Mouse (Mus musculus) limb, embryonic 14.5 days (tissue): ENCODE data around the gene Heyl. TPM values are rescaled to one million over a fixed set of nuclear protein-coding genes. Genes with fewer than 3 reads are reported as not detected.

Experiments
- ATAC-seq: fragments of 200-750 bp; cut with Nextera tagmentation; 2 replicates; pipeline ENCODE4 v1.8.0; 2017; ENCODE audit warnings: low read depth, moderate number of reproducible peaks, moderate TSS enrichment; ENCODE audit not compliant: low FRiP score
- DNase-seq: peaks from one replicate; pipeline ENCODE4 v3.0.0-alpha.2; 2015; ENCODE audit warnings: low spot score
- H3K27ac ChIP-seq: fragments of 300-500 bp; sonication (generic); replicated peaks from 2 replicates; pipeline ENCODE4 v1.5.1; 2014; ENCODE audit warnings: low read depth, mild to moderate bottlenecking, low read length, moderate library complexity, mixed read lengths
- H3K27me3 ChIP-seq: fragments of 300-500 bp; sonication (generic); 2 replicates; pipeline ENCODE4 v1.6.1; 2014; ENCODE audit warnings: low read length, mixed read lengths; ENCODE audit not compliant: control insufficient read depth, insufficient read depth
- H3K36me3 ChIP-seq: fragments of 300-500 bp; sonication (generic); 2 replicates; pipeline ENCODE4 v1.6.1; 2014; ENCODE audit warnings: mild to moderate bottlenecking, low read length, moderate library complexity, mixed read lengths; ENCODE audit not compliant: control insufficient read depth, insufficient read depth
- H3K4me1 ChIP-seq: fragments of 300-500 bp; sonication (generic); 2 replicates; pipeline ENCODE4 v1.6.1; 2014; ENCODE audit warnings: antibody characterized with exemption, low read length, mixed read lengths; ENCODE audit not compliant: control insufficient read depth, insufficient read depth
- H3K4me2 ChIP-seq: fragments of 300-500 bp; sonication (generic); replicated peaks from 2 replicates; pipeline ENCODE4 v1.6.1; 2014; ENCODE audit warnings: low read depth, mild to moderate bottlenecking, low read length, moderate library complexity; ENCODE audit not compliant: severe bottlenecking
- H3K4me3 ChIP-seq: fragments of 300-500 bp; sonication (generic); replicated peaks from 2 replicates; pipeline ENCODE4 v1.5.1; 2014; ENCODE audit warnings: low read length
- H3K9ac ChIP-seq: fragments of 300-500 bp; sonication (generic); 2 replicates; pipeline ENCODE4 v1.6.1; 2014; ENCODE audit warnings: mild to moderate bottlenecking, low read depth, low read length, moderate library complexity; ENCODE audit not compliant: severe bottlenecking
- H3K9me3 ChIP-seq: fragments of 300-500 bp; sonication (generic); 2 replicates; pipeline ENCODE4 v1.6.1; 2016; ENCODE audit warnings: low read length; ENCODE audit not compliant: control insufficient read depth
- POLR2A ChIP-seq: fragments of 200-500 bp; IDR thresholded peaks from 2 replicates; pipeline ENCODE4 v1.8.0; 2012; ENCODE audit warnings: inconsistent platforms, mild to moderate bottlenecking, moderate library complexity, borderline replicate concordance; ENCODE audit not compliant: insufficient read depth, insufficient read length; ENCODE audit errors: extremely low read depth
- WGBS: fragments of 180-500 bp; shearing (Covaris S2); extraction: QIAGEN DNeasy Blood & Tissue Kit; methylation state at CpG from one replicate; pipeline ENCODE4 v1.1.7; 2014; 5-methylcytosine and 5-hydroxymethylcytosine counted together
- polyA plus RNA-seq, 2 experiments: library from polyadenylated mRNA; depleted of rRNA in 1 of 2; stranded (reverse) in 1 of 2; unstranded in 1 of 2; fragments of >200 nt; fragmentation: Nextera tagmentation in 1 of 2; extraction: Ambion mirVana in 1 of 2; gene quantifications; 2 replicates each; pipeline versions ENCODE4 v1.2.1 to v1.2.3; 2012 to 2014

The Heyl gene
- polyA plus RNA-seq, 2 experiments, result 8.9 to 13.2 TPM

DNA sequence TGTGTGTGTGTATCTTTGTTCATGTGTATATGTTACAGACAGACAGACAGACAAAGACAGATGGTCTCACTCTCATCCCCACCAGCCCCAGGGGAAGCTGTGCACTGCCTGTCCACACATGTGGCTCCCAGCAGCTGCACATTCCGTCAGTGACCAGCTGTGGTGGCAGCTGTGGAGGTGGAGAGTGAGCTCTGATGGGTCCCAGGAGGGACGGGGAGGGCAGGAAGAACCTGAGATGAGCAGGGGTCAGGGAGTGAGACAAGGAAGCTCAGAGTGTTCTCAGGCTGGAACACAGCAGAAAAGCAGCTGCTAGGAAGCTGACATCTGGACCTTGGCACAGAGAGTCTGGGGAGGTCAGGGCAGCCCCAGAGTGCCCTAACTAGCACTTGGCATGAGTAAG, 5.1 kb upstream of the Heyl start:
- no peak for TF ChIP-seq POLR2A
- H3K9ac ChIP-seq, result no peak overlapping the region
- H3K4me2 ChIP-seq, result no peak overlapping the region
- 2% methylated on average over 2 of the region's 2 CpGs for WGBS
- no peak overlapping the region for H3K4me3 ChIP-seq
- H3K27ac ChIP-seq, result no peak overlapping the region
- 0 out of 2 replicates have a peak, but pooled peaks cover 10% of the 10 kb centered on the region for H3K27me3 ChIP-seq
- ATAC-seq (peak; percentile 81), DNase-seq (peak; percentile 53)
- H3K9me3 ChIP-seq, result no peaks in the 10 kb centered on the region
- H3K4me1 ChIP-seq, result peaks cover 16% of the 10 kb centered on the region
- H3K36me3 ChIP-seq, result no peaks in the 10 kb centered on the region

DNA sequence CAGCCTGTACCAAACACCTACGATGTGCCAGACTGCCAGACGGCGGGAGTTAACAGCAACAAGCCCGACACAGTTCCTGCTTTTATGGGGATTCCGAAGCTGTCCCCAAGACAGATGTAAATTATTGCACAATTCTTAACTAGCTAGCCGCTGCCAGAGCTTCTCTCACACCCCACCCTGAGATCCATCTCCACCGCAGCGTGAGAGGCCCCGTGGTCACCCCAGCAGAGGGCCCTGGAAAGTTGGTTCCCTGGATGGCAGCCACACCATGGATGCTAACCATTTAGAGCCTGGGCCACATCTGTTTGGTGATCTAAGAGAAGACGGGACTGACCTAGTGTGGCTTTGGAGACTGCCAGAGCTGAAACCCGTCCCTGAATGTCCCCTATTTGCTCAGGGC, 4.2 kb upstream of the Heyl start:
- peaks cover 21% of the 10 kb centered on the region for H3K4me1 ChIP-seq
- ATAC-seq, result no peak
- TF ChIP-seq POLR2A, result no peak
- H3K27me3 ChIP-seq, result 0 out of 2 replicates have a peak, but pooled peaks cover 18% of the 10 kb centered on the region
- H3K9ac ChIP-seq, result no peak overlapping the region
- no peak overlapping the region for H3K27ac ChIP-seq
- H3K9me3 ChIP-seq, result no peaks in the 10 kb centered on the region
- DNase-seq, result no peak
- H3K4me3 ChIP-seq, result no peak overlapping the region
- WGBS, result 21% methylated on average over 11 of the region's 11 CpGs
- H3K36me3 ChIP-seq, result no peaks in the 10 kb centered on the region
- H3K4me2 ChIP-seq, result no peak overlapping the region

DNA sequence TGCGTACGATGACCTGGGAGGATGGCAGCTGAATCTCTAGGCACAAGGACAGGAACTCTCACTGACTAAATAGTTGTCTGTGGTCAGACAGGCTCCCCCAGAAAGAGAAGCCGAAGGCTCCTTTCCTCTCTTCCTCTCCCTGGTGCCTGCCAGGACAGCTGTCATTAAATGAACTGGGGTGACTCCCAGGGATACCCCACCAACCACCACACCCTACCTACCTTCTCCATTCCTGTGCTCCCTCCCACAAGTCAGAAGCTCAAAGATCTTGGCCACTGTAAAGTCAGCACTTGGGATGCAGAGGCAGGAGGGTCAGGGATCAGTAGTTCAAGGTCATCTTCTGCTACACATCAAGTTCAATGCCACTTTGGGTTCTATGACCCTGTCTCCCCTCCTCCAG, 515 bp upstream of the Heyl start:
- H3K4me1 ChIP-seq, result peaks cover 17% of the 10 kb centered on the region
- ATAC-seq (no peak), DNase-seq (no peak)
- no peak overlapping the region for H3K9ac ChIP-seq
- H3K4me3 ChIP-seq, result no peak overlapping the region
- no peaks in the 10 kb centered on the region for H3K36me3 ChIP-seq
- no peak overlapping the region for H3K27ac ChIP-seq
- H3K27me3 ChIP-seq, result 0 out of 2 replicates have a peak, but pooled peaks cover 31% of the 10 kb centered on the region
- TF ChIP-seq POLR2A, result no peak
- H3K4me2 ChIP-seq, result no peak overlapping the region
- WGBS, result 60% methylated on average over 3 of the region's 3 CpGs
- no peaks in the 10 kb centered on the region for H3K9me3 ChIP-seq

DNA sequence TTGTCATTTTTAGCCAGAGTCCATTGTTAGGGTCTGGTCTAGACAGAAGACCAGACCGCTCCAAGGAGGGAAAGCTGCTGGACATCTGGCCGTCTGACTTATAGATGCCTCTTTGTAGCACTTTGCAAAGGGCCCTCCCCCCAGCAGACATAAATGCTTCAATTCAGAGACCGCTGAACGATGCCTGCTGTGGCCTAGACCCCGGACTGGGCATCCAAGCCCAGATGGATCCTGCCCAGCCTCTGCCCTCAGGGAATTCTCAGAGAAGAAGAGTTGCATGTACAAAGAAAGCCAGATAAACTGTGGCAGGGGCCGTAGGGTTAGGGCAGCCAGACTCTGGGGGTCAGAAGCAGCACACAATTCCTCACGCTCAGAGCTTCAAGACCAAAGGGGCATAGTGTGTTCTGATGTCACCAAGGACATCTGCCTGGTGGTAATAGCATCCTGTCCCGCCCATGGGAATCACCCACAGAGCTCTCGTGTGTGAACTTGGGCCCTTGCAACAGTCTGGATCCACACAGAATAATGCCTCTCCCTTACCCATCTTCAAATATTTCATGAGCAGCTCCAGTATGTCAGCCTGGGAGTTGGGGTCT, 2.6 kb downstream of the Heyl start:
- 0 out of 2 replicates have a peak, but pooled peaks cover 37% of the 10 kb centered on the region for H3K27me3 ChIP-seq
- H3K4me1 ChIP-seq, result peaks cover 14% of the 10 kb centered on the region
- 62% methylated on average over 9 of the region's 9 CpGs for WGBS
- no peak for TF ChIP-seq POLR2A
- no peaks in the 10 kb centered on the region for H3K36me3 ChIP-seq
- H3K4me2 ChIP-seq, result no peak overlapping the region
- no peaks in the 10 kb centered on the region for H3K9me3 ChIP-seq
- no peak overlapping the region for H3K9ac ChIP-seq
- DNase-seq, result no peak
- H3K4me3 ChIP-seq, result no peak overlapping the region
- no peak for ATAC-seq
- no peak overlapping the region for H3K27ac ChIP-seq

DNA sequence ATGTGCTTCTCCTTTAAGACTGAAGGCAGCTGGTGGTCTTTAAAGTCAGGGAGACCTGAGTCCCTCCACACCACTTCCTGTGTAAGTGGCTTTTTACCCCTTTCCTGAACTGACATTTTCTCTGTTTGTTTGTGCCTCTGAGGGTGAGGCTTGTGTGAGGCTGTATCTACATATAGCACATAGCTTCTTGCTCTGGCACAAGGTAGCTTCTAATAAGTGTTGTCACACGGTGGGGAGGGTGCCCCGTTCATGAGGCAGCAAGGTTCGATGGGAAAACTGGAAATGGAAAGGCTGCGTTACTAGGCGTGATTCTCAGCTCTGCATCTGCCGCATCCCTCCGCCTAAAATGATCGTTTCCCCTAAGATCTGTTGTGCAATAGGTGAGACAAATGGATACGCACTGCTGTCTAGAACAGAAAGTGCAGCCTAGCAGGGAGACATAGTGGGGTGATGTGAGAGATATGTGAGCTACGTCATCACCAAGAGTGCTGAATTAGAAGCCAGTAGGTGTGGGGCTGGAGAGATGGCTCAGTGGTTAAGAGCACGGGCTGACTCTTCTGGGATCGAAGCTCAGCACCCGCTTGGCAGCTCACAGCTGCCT, 3.2 kb downstream of the Heyl start:
- no peak overlapping the region for H3K4me3 ChIP-seq
- no peak overlapping the region for H3K4me2 ChIP-seq
- H3K9me3 ChIP-seq, result no peaks in the 10 kb centered on the region
- 81% methylated on average over 13 of the region's 13 CpGs for WGBS
- ATAC-seq, result no peak
- H3K9ac ChIP-seq, result no peak overlapping the region
- H3K27me3 ChIP-seq, result 0 out of 2 replicates have a peak, but pooled peaks cover 37% of the 10 kb centered on the region
- DNase-seq, result no peak
- H3K36me3 ChIP-seq, result no peaks in the 10 kb centered on the region
- H3K27ac ChIP-seq, result no peak overlapping the region
- TF ChIP-seq POLR2A, result no peak
- H3K4me1 ChIP-seq, result peaks cover 14% of the 10 kb centered on the region
